Comparison of ENCODE assay signal across 22 mouse cellular contexts in genomic region chr1:45845466-45845865, GRCm38 (mm10). TPM values are rescaled to one million over a fixed set of nuclear protein-coding genes. Genes with fewer than 3 reads are reported as not detected.
DNase-seq lines count a peak whose midpoint lies in the region.
"Had no signal": no experiment of that assay in that cellular context is flagged by ENCODE, and none has a peak within 500 bp of the region (broad histone marks: within the 10 kb centered on the region; RNA-seq: fewer than 3 reads in every experiment).

No protein-coding gene starts in this region.

- DNase-seq in gastrocnemius, adult 18-20 months (ENCODE audit: low spot score): peak; percentile 15
- no peak for DNase-seq in gastrocnemius, postnatal 10 days
- DNase-seq in left cerebral cortex, adult 11 months (ENCODE audit: low spot score): peak; percentile 13
- no peak for DNase-seq in left cerebral cortex, postnatal 4 days
- peak; percentile 19 for DNase-seq in telencephalon, adult 2 months (ENCODE audit: low read depth, low spot score)
- no peak for DNase-seq in urinary bladder, postnatal 14 days (ENCODE audit: low spot score)
- DNase-seq: adrenal gland, postnatal 10 days; adrenal gland, postnatal 36 days; B cell, adult 2 months; cerebellum, adult 11 months; cerebellum, adult 2 months; cerebellum, adult 9-11 months; cerebellum, postnatal 25 days; embryo, embryonic 11 days; gastrocnemius, postnatal 14 days; heart, adult 18-20 months had no signal

- intact Hi-C loops in left cerebral cortex, postnatal 4 days (cut with DNase I): no loop called here

RNA-seq across cellular contexts. Expression of gene Gm5269, which starts 44.6 kb away (rescaled TPM):
- total RNA-seq in gastrocnemius, adult 18-20 months (2021): not detected
- not detected for total RNA-seq in gastrocnemius, postnatal 10 days (2021)
- total RNA-seq in left cerebral cortex, postnatal 4 days (2021): not detected
- total RNA-seq: adrenal gland, adult 18-20 months; adrenal gland, postnatal 10 days; adrenal gland, postnatal 36 days; CH12.LX; common myeloid progenitor, adult 5-6 weeks; G1E; gastrocnemius, postnatal 14 days; heart, adult 18-20 months; heart, postnatal 25 days; hematopoietic stem cell, adult 5-6 weeks had no signal

RNA-seq across cellular contexts. Expression of gene Wdr75, which starts 50.5 kb away (rescaled TPM):
- total RNA-seq in gastrocnemius, adult 18-20 months (2021): 10 to 100 TPM; 16.4 to 19.8 TPM
- total RNA-seq in gastrocnemius, postnatal 10 days (2021): 10 to 100 TPM; 22.7 to 24.2 TPM
- total RNA-seq in left cerebral cortex, postnatal 4 days (2021): 10 to 100 TPM; 57.4 to 60.6 TPM

Comparison
In these comparisons a context has a peak if more than half of its experiments do, and no peak if none do; other contexts are left out.
1. DNase-seq: peak in gastrocnemius, adult 18-20 months (single experiment), left cerebral cortex, adult 11 months (single experiment) and telencephalon, adult 2 months (single experiment); none in gastrocnemius, postnatal 10 days (single experiment), left cerebral cortex, postnatal 4 days (single experiment) and urinary bladder, postnatal 14 days (single experiment).